Mouse (Mus musculus): ENCODE measurements around the gene Psmg3. TPM values are rescaled to one million over a fixed set of nuclear protein-coding genes. Genes with fewer than 3 reads are reported as not detected.
A peak's percentile ranks its signal among the peaks of the same experiment; 100 is the strongest.

Psmg3 gene
- polyA plus RNA-seq, 1 experiment from 2014 or later, result 35.6 TPM

- Histone ChIP-seq H3K9ac (ENCODE audit: low read depth, low read length) (no peak overlapping the region), H3K4me2 (ENCODE audit: low read depth, low read length) (no peak overlapping the region), H3K36me3 (ENCODE audit: control insufficient read depth, insufficient read depth) (peaks cover 48% of the 10 kb centered on the region), H3K27me3 (ENCODE audit: control insufficient read depth, insufficient read depth, low read depth, low read length) (no peaks in the 10 kb centered on the region), H3K4me1 (ENCODE audit: control insufficient read depth, low read depth, low read length) (peaks cover 61% of the 10 kb centered on the region), H3K9me3 (replicated peaks; ENCODE audit: control insufficient read depth, low read length) (no peaks in the 10 kb centered on the region), H3K4me3 (ENCODE audit: low read depth, low read length) (no peak overlapping the region), H3K27ac (ENCODE audit: low read length) (peak overlapping the region; percentile 42; the same call in 1 of the 2 replicates)
- WGBS (ENCODE audit: insufficient replicate concordance), result 90% methylated on average over 8 of the region's 8 CpGs
- no peak for ATAC-seq (ENCODE audit: low read depth)
Measured at GRCm38 (mm10) chr5:139801231-139801630, 25.5 kb downstream of the Psmg3 start.

- Histone ChIP-seq H3K36me3 (ENCODE audit: control insufficient read depth, insufficient read depth) (peaks cover 51% of the 10 kb centered on the region), H3K4me3 (ENCODE audit: low read depth, low read length) (no peak overlapping the region), H3K9ac (ENCODE audit: low read depth, low read length) (no peak overlapping the region), H3K27ac (ENCODE audit: low read length) (no peak overlapping the region), H3K27me3 (ENCODE audit: control insufficient read depth, insufficient read depth, low read depth, low read length) (no peaks in the 10 kb centered on the region), H3K4me2 (ENCODE audit: low read depth, low read length) (no peak overlapping the region), H3K9me3 (replicated peaks; ENCODE audit: control insufficient read depth, low read length) (no peaks in the 10 kb centered on the region), H3K4me1 (ENCODE audit: control insufficient read depth, low read depth, low read length) (peaks cover 61% of the 10 kb centered on the region)
- 92% methylated on average over 33 of the region's 33 CpGs for WGBS (ENCODE audit: insufficient replicate concordance)
- ATAC-seq (ENCODE audit: low read depth), result no peak
Measured at GRCm38 (mm10) chr5:139799801-139800590, 26.7 kb downstream of the Psmg3 start.

GRCm38 (mm10) chr5:139799041-139799440 is 27.6 kb downstream of the Psmg3 start:
- no peaks in the 10 kb centered on the region for H3K27me3 ChIP-seq (ENCODE audit: control insufficient read depth, insufficient read depth, low read depth, low read length)
- 92% methylated on average over 9 of the region's 9 CpGs for WGBS (ENCODE audit: insufficient replicate concordance)
- H3K36me3 ChIP-seq (ENCODE audit: control insufficient read depth, insufficient read depth), result peaks cover 55% of the 10 kb centered on the region
- H3K4me1 ChIP-seq (ENCODE audit: control insufficient read depth, low read depth, low read length), result peaks cover 62% of the 10 kb centered on the region
- H3K4me3 ChIP-seq (ENCODE audit: low read depth, low read length), result no peak overlapping the region
- H3K9me3 ChIP-seq (replicated peaks; ENCODE audit: control insufficient read depth, low read length), result no peaks in the 10 kb centered on the region
- no peak overlapping the region for H3K4me2 ChIP-seq (ENCODE audit: low read depth, low read length)
- H3K27ac ChIP-seq (ENCODE audit: low read length), result no peak overlapping the region
- ATAC-seq (ENCODE audit: low read depth), result no peak
- no peak overlapping the region for H3K9ac ChIP-seq (ENCODE audit: low read depth, low read length)

GRCm38 (mm10) chr5:139798168-139798900 is 28.4 kb downstream of the Psmg3 start:
- Histone ChIP-seq H3K36me3 (ENCODE audit: control insufficient read depth, insufficient read depth) (peaks cover 55% of the 10 kb centered on the region), H3K4me2 (ENCODE audit: low read depth, low read length) (no peak overlapping the region), H3K9ac (ENCODE audit: low read depth, low read length) (no peak overlapping the region), H3K4me3 (ENCODE audit: low read depth, low read length) (no peak overlapping the region), H3K27me3 (ENCODE audit: control insufficient read depth, insufficient read depth, low read depth, low read length) (no peaks in the 10 kb centered on the region), H3K9me3 (replicated peaks; ENCODE audit: control insufficient read depth, low read length) (no peaks in the 10 kb centered on the region), H3K27ac (ENCODE audit: low read length) (no peak overlapping the region), H3K4me1 (ENCODE audit: control insufficient read depth, low read depth, low read length) (peaks cover 62% of the 10 kb centered on the region)
- WGBS (ENCODE audit: insufficient replicate concordance), result 80% methylated on average over 12 of the region's 12 CpGs
- ATAC-seq (ENCODE audit: low read depth), result no peak

GRCm38 (mm10) chr5:139797473-139798167 is 29.1 kb downstream of the Psmg3 start:
- H3K36me3 ChIP-seq (ENCODE audit: control insufficient read depth, insufficient read depth), result peaks cover 51% of the 10 kb centered on the region
- no peaks in the 10 kb centered on the region for H3K9me3 ChIP-seq (replicated peaks; ENCODE audit: control insufficient read depth, low read length)
- no peak overlapping the region for H3K27ac ChIP-seq (ENCODE audit: low read length)
- peaks cover 62% of the 10 kb centered on the region for H3K4me1 ChIP-seq (ENCODE audit: control insufficient read depth, low read depth, low read length)
- H3K4me2 ChIP-seq (ENCODE audit: low read depth, low read length), result no peak overlapping the region
- no peak overlapping the region for H3K4me3 ChIP-seq (ENCODE audit: low read depth, low read length)
- H3K27me3 ChIP-seq (ENCODE audit: control insufficient read depth, insufficient read depth, low read depth, low read length), result no peaks in the 10 kb centered on the region
- H3K9ac ChIP-seq (ENCODE audit: low read depth, low read length), result no peak overlapping the region
- 66% methylated on average over 11 of the region's 11 CpGs for WGBS (ENCODE audit: insufficient replicate concordance)
- ATAC-seq (ENCODE audit: low read depth), result no peak

GRCm38 (mm10) chr5:139796900-139797299 is 29.8 kb downstream of the Psmg3 start:
- no peak for ATAC-seq (ENCODE audit: low read depth)
- Histone ChIP-seq H3K27ac (ENCODE audit: low read length) (peak overlapping the region; percentile 33; the same call in 1 of the 2 replicates), H3K36me3 (ENCODE audit: control insufficient read depth, insufficient read depth) (peaks cover 44% of the 10 kb centered on the region), H3K4me1 (ENCODE audit: control insufficient read depth, low read depth, low read length) (peaks cover 58% of the 10 kb centered on the region), H3K4me2 (ENCODE audit: low read depth, low read length) (no peak overlapping the region), H3K27me3 (ENCODE audit: control insufficient read depth, insufficient read depth, low read depth, low read length) (no peaks in the 10 kb centered on the region), H3K9me3 (replicated peaks; ENCODE audit: control insufficient read depth, low read length) (no peaks in the 10 kb centered on the region), H3K9ac (ENCODE audit: low read depth, low read length) (peak overlapping the region; percentile 37; the same call in 1 of the 2 replicates), H3K4me3 (ENCODE audit: low read depth, low read length) (0 out of 2 replicates have a peak overlapping the region, but pooled peaks have one; percentile 6)
- WGBS (ENCODE audit: insufficient replicate concordance), result 57% methylated on average over 13 of the region's 13 CpGs

- Histone ChIP-seq H3K27me3 (ENCODE audit: control insufficient read depth, insufficient read depth, low read depth, low read length) (no peaks in the 10 kb centered on the region), H3K9ac (ENCODE audit: low read depth, low read length) (peak overlapping the region; percentile 99), H3K4me2 (ENCODE audit: low read depth, low read length) (no peak overlapping the region), H3K27ac (ENCODE audit: low read length) (peak overlapping the region; percentile 5; the same call in 1 of the 2 replicates), H3K4me3 (ENCODE audit: low read depth, low read length) (no peak overlapping the region), H3K9me3 (replicated peaks; ENCODE audit: control insufficient read depth, low read length) (no peaks in the 10 kb centered on the region), H3K4me1 (ENCODE audit: control insufficient read depth, low read depth, low read length) (peaks cover 56% of the 10 kb centered on the region), H3K36me3 (ENCODE audit: control insufficient read depth, insufficient read depth) (peaks cover 36% of the 10 kb centered on the region)
- 77% methylated on average over 9 of the region's 9 CpGs for WGBS (ENCODE audit: insufficient replicate concordance)
- ATAC-seq (ENCODE audit: low read depth), result no peak
Measured at GRCm38 (mm10) chr5:139796001-139796620, 30.6 kb downstream of the Psmg3 start.

GRCm38 (mm10) chr5:139794938-139795337 is 31.7 kb downstream of the Psmg3 start:
- H3K27ac ChIP-seq (ENCODE audit: low read length), result peak overlapping the region; percentile 98
- H3K4me3 ChIP-seq (ENCODE audit: low read depth, low read length), result peak overlapping the region; percentile 99
- H3K36me3 ChIP-seq (ENCODE audit: control insufficient read depth, insufficient read depth), result peaks cover 25% of the 10 kb centered on the region
- WGBS (ENCODE audit: insufficient replicate concordance), result 33% methylated on average over 10 of the region's 10 CpGs
- ATAC-seq (ENCODE audit: low read depth), result peak; percentile 52
- no peaks in the 10 kb centered on the region for H3K27me3 ChIP-seq (ENCODE audit: control insufficient read depth, insufficient read depth, low read depth, low read length)
- H3K9ac ChIP-seq (ENCODE audit: low read depth, low read length), result peak overlapping the region; percentile 99
- H3K9me3 ChIP-seq (replicated peaks; ENCODE audit: control insufficient read depth, low read length), result no peaks in the 10 kb centered on the region
- peak overlapping the region; percentile 77 for H3K4me2 ChIP-seq (ENCODE audit: low read depth, low read length)
- H3K4me1 ChIP-seq (ENCODE audit: control insufficient read depth, low read depth, low read length), result peaks cover 66% of the 10 kb centered on the region

Measured in liver, embryonic 16.5 days (tissue).